Mouse (Mus musculus): Measurements from ENCODE around the gene Zswim3. TPM values are rescaled to one million over a fixed set of nuclear protein-coding genes. Genes with fewer than 3 reads are reported as not detected.

Zswim3 gene
- total RNA-seq, 2 experiments from 2014 or later: 1.5 to 1.6 TPM

Other genes starting within 250 kb of the Zswim3 start
- 1 to 10 TPM in 1 of 2 experiments, not detected in 1; 1.3 TPM for gene Wfdc2, start 242.7 kb upstream of the Zswim3 start, total RNA-seq (2021)
- gene Spint3, start 231.6 kb upstream of the Zswim3 start, total RNA-seq (2021): not detected
- not detected for gene Wfdc6a, start 219.7 kb upstream of the Zswim3 start, total RNA-seq (2021)
- gene Eppin, start 211.5 kb upstream of the Zswim3 start, total RNA-seq (2021): not detected
- not detected for gene Wfdc6b, start 191.6 kb upstream of the Zswim3 start, total RNA-seq (2021)
- not detected for gene Wfdc8, start 191.5 kb upstream of the Zswim3 start, total RNA-seq (2021)
- not detected for gene Wfdc16, start 166.3 kb upstream of the Zswim3 start, total RNA-seq (2021)
- not detected for gene Wfdc10, start 149.1 kb upstream of the Zswim3 start, total RNA-seq (2021)
- not detected for gene Wfdc9, start 148.5 kb upstream of the Zswim3 start, total RNA-seq (2021)
- not detected for gene Wfdc11, start 131.0 kb upstream of the Zswim3 start, total RNA-seq (2021)
- gene Wfdc13, start 120.0 kb upstream of the Zswim3 start, total RNA-seq (2021): not detected
- gene Spint4, start 106.6 kb upstream of the Zswim3 start, total RNA-seq (2021): not detected
- not detected for gene Spint5, start 89.8 kb upstream of the Zswim3 start, total RNA-seq (2021)
- not detected for gene Wfdc3, start 59.2 kb upstream of the Zswim3 start, total RNA-seq (2021)
- gene Dnttip1, start 59.1 kb upstream of the Zswim3 start, total RNA-seq (2021): 10 to 100 TPM; 40.8 to 40.9 TPM
- gene Ube2c, start 35.2 kb upstream of the Zswim3 start, total RNA-seq (2021): 10 to 100 TPM; 26.8 to 34.0 TPM
- over 10,000 TPM; 10,138 to 10,688 TPM for gene Tnnc2, start 25.1 kb upstream of the Zswim3 start, total RNA-seq (2021)
- gene Snx21, start 19.3 kb upstream of the Zswim3 start, total RNA-seq (2021): 10 to 100 TPM; 23.4 to 24.6 TPM
- 10 to 100 TPM; 12.8 to 14.0 TPM for gene Acot8, start 216 bp upstream of the Zswim3 start, total RNA-seq (2021)
- 1 to 10 TPM; 4.7 to 5.9 TPM for gene Zswim1, start 17.6 kb downstream of the Zswim3 start, total RNA-seq (2021)
- 1 to 10 TPM; 1.2 to 1.9 TPM for gene Spata25, start 23.4 kb downstream of the Zswim3 start, total RNA-seq (2021)
- gene Ctsa, start 27.8 kb downstream of the Zswim3 start, total RNA-seq (2021): 10 to 100 TPM; 75.0 to 82.3 TPM
- 10 to 100 TPM; 38.5 to 41.9 TPM for gene Neurl2, start 28.4 kb downstream of the Zswim3 start, total RNA-seq (2021)
- 10 to 100 TPM in 1 of 2 experiments, 1 to 10 TPM in 1; 9.5 to 15.5 TPM for gene Pltp, start 52.6 kb downstream of the Zswim3 start, total RNA-seq (2021)
- gene Pcif1, start 74.2 kb downstream of the Zswim3 start, total RNA-seq (2021): 10 to 100 TPM; 42.1 to 43.3 TPM
- 10 to 100 TPM; 11.7 to 14.3 TPM for gene Zfp335, start 106.7 kb downstream of the Zswim3 start, total RNA-seq (2021)
- 1 to 10 TPM in 1 of 2 experiments, under 1 TPM in 1; 0.93 to 1.1 TPM for gene Mmp9, start 135.7 kb downstream of the Zswim3 start, total RNA-seq (2021)
- gene Slc12a5, start 155.7 kb downstream of the Zswim3 start, total RNA-seq (2021): under 1 TPM; 0.54 to 0.93 TPM
- gene Ncoa5, start 229.8 kb downstream of the Zswim3 start, total RNA-seq (2021): 10 to 100 TPM; 31.4 to 34.4 TPM